Mouse (Mus musculus) v-Abl transformed pro-B cells (cell line): ENCODE results near the gene Krt80.

Experiments used
- in situ Hi-C, 2 experiments: fragments of 400-800 bp; cut with MboI; formaldehyde crosslinking; loops; one replicate each; pipeline ENCODE4 v1.15.1; 2025; ENCODE audit not compliant: unreplicated experiment in 2 of 2

Gene Krt80

DNA sequence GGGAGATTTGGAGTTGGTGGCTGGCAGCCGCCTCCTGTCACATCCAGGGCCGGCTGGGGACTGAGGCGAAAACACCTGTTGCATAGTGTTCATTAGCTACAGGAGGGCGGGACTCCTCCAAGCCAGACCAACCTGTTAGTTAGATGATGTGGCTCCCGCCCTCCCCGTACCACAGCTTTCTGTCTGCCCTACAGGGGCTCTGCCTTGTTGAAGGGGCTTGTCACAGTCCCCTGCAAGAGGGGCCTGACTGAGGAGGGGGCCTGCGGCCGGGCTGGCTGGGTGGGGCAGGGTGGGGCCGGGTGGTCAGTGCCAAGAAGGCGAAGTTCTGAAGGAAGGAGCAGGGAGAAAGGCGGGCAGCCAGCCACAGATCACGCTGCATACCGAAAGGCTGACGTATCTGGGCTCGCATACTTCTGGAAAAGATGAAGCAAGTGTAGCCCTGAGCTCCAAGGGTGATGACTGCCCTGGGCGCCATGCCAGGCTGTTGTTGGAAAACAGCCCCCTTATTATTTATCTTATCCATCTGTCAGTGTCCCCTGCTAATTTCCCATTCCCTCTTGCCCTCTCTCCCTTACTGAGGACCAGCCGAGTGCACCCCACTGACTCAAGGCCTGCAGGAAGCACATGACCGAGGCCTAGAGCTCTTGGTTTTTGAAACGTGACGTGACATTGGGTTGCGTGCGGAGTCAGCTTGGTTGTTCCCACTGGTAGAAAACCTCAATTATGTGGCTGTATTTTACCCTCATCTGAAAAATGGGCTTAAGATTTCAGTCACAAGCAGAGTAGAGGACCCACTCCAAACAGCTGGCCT is at the start of gene Krt80:
Krt80 (minus strand) TSS at position 62 of the 811 bp plus-strand sequence.
- in situ Hi-C loops: no loop called here

GRCm38 (mm10) chr15:101418950-101419349 is 49.0 kb upstream of the Krt80 start:
- in situ Hi-C loops: no loop called here

DNA sequence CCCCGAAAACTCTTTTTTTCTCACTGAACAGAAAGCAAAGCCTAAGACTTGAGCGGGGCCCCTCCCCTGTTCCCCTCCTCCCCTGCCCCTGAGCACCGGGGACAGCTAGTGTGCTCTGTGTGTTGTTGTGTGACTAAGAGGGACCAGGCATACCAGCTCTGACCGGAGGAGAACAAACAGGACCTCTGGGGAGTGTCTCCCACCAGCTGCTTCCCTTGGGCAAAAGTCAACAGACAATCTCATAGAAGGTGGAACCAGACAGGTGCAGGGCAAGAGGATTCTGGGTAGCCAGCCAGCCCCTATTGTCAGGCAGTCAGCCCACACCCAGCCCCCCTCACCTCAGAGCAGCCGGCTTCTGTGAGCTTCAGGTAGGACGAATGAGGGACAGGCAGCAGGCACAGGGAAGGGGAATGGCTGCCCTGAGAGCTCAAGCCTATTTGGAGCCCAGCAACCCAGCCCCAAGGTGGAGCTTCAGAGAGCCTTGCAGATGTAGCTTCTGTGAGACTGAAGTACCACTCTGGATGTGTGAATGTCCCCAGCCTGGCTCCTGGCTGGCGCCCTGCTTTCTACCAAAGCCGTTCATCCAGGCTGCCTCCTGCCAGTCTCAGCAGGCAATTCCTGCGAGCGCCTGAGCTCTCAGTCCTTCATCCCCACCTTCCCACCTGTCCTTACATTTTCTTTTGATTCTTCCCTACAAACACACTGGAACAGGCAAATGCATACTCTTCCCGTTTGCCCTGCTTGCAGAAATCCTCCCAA is 45.0 kb upstream of the Krt80 start:
- in situ Hi-C loops: no loop called here

DNA sequence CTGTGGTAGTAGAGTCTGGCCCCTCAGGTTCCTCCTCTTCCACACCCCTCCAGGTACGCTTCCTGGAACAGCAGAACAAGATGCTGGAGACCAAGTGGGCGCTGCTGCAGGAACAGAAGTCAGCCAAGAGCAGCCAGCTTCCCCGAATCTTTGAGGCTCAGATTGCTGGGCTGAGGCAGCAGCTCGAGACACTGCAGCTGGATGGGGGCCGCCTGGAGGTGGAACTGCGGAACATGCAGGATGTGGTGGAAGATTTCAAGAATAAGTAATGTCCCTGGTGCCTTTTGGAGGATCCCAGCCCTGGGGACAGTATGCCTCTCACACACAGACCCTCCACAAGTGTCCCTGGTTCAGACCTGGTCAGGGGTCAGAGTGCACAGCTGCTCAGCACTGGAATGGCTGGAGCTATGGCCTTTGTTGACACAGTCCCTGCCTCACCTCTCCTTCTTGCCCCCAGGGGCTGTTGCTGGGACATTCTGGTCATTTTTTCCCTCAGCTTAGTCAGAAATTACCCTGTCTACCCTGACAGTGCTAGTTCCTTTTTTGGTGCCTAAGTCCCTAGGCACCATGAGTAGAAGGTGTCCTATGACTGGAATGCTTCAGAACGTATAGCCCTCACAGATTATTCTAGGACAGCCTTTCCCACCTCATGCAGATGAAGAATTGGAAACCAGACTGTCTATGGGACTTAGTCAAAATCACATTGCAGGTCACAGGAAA is 44.1 kb upstream of the Krt80 start:
- in situ Hi-C loops: no loop called here

DNA sequence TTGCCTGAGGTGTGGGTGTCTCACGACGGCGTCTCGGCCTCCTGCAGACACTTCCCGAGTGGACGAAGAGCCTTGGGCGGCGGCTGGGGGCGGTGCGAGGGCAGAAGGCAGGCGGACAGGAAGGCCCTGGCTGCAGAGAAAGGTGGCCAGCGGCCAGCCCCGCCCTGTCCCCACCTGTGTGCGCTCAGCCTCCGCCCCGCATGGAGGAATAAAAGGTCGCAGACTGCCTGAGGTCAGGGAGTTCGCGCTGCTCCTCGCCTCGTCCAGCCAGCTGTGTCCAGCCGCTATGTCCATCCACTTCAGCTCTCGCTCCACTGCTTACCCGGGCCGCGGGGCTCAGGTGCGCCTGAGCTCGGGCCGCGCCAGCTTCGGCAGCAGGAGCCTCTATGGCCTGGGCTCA is 42.2 kb upstream of the Krt80 start:
- in situ Hi-C loops: no loop called here

DNA sequence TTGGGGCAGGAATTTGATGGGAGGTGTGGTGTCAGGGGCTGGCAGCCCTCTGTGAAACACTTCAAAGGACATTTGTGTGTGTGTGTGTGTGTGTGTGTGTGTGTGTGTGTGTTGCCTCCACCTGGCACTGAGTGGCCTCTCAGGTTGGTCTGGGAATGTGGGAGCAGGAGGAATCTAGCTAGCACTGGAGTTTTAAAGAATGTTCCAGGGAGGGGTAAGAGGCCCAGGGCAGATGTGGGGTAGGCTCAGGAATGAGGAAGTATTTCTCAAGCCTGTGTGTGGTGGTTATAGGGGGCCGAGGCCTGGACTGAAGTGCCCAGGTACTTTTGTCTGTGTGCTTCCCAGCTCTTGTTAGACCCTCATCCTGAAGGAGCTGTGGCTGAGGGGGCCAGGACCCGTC is 40.8 kb upstream of the Krt80 start, which contains the start of gene Krt7:
Krt7 (plus strand) TSS at position 269 of the 400 bp plus-strand sequence.
- in situ Hi-C loops: no loop called here

GRCm38 (mm10) chr15:101398269-101398668 is 28.3 kb upstream of the Krt80 start:
- in situ Hi-C loops: no loop called here

DNA sequence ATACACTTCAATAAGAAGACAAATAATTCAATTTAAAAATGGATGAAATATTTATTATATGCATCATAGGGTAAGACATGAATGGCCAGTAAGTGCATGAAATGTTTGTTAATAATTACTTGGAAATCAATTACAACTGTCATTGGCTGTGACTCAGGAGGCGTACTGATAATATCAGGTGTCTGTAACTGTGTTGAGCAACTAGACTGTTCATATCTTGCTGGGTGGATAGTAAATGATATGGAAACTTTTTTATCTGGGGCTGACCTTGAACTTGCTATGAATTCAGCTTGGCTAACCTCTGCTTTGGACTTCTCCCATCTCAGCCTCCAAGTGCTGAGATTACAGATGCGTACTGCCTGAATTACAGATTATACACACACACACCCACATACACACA is 27.7 kb upstream of the Krt80 start:
- in situ Hi-C loops: no loop called here

- in situ Hi-C loops: no loop called here
Measured at GRCm38 (mm10) chr15:101396921-101397320, 27.0 kb upstream of the Krt80 start.

- in situ Hi-C loops: no loop called here
Measured at GRCm38 (mm10) chr15:101396466-101396865, 26.5 kb upstream of the Krt80 start.

- in situ Hi-C loops: no loop called here
Measured at GRCm38 (mm10) chr15:101394908-101395307, 24.9 kb upstream of the Krt80 start.

DNA sequence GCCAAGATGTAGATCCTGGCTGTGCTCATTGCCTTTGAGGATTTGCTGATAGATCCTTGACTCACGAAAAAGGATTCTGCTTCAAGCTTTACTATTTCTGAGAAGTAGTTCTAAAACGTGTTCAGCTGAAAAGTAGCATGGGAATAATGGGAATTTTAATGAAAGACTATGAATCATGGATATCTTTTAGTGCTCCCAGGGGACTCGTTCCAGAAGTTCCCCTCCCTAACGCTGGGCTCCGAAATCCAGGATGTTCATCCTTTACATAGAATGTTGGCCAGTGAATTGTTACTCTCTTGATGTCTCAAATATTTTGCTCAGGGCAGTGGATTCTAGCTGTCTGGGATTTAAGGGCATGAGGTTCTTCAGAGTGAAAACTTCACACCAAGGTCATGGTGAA is 22.3 kb upstream of the Krt80 start:
- in situ Hi-C loops: no loop called here

- in situ Hi-C loops: no loop called here
Measured at GRCm38 (mm10) chr15:101390203-101390602, 20.2 kb upstream of the Krt80 start.

DNA sequence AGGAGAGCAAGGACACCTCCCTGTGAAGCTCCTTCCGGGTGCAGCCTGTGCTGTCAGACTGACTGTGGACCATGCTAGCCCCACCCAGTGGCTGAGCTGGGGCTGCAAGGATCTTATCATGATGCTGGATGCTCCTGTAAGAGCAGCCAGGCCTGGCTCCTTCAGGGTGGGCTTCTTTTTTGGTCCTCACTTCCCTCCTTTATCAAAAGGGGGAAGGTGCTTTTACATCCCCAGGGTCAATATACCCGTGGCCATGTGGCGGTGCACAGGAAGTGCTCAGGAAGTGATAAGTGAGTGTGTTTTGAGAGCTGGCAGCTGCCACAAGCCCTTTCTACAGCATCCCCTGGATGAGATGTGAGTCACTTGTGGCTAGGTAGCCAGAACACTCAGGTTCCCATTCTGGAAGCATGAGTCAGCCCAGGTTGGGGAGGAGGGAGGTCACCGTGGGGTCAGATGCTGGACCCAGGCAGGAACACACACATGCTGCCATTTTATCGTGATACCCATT is 18.1 kb upstream of the Krt80 start:
- in situ Hi-C loops: no loop called here

GRCm38 (mm10) chr15:101387176-101387575 is 17.2 kb upstream of the Krt80 start:
- in situ Hi-C loops: no loop called here

GRCm38 (mm10) chr15:101385064-101385463 is 15.1 kb upstream of the Krt80 start:
- in situ Hi-C loops: no loop called here

DNA sequence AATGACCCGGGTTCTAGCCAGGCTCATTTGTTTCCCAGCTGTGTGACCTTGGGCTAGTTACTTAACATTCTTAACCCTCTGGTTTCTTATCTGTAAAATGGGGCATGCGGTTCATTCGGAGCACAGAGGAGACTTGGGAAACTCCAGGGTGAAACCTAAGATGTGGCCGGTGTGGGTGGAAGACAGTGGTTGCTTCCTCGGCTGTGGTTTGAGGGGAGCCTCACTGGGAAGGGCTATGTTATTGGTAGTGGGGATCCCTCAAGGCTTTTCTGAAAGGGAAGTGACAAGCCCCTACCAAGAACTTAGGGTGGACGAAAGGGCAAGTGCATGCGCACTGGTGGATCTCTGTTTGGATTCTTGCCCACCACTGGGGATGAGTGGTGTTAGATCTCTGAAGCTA is 14.6 kb upstream of the Krt80 start:
- in situ Hi-C loops: no loop called here

DNA sequence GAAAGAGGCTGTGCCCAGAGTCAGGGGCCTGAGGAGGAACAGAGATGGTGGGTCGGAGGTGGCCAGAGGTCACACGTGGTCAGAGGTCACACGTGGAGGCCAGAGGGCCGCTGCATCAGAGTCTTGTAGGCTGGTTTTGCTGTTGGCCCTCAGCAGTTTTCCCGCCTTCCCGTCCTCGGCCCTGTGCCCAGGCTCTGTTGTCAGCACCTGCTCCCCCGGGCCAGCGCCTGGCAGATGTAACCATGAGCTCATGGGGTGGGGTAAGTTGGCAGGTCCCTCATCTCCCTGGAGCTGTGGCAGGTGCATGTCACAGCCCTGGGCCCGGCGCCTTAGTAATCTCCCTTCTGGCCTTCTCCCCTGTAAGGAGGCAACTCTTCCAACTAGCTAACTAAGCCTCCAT is 12.8 kb upstream of the Krt80 start:
- in situ Hi-C loops: no loop called here

DNA sequence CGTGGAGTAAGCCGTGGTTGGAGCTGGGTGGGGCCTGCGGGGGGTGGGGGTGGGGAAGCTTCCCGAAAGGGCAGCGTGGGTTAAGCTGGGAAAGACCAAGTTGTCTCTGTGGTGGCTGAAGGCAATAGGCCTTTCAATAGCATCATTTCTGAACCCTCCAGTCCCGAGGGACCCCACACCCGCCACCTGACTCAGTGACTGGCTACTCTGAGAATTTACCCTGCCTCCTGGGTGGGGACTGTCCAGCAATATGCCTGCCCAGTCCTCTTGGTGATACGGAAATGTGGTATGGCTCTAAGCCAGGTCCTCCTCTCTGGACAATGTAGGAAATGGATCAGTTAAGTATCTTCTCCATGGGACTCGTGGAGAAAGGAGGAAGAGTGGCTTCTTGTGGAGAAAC is 11.8 kb upstream of the Krt80 start:
- in situ Hi-C loops: no loop called here

DNA sequence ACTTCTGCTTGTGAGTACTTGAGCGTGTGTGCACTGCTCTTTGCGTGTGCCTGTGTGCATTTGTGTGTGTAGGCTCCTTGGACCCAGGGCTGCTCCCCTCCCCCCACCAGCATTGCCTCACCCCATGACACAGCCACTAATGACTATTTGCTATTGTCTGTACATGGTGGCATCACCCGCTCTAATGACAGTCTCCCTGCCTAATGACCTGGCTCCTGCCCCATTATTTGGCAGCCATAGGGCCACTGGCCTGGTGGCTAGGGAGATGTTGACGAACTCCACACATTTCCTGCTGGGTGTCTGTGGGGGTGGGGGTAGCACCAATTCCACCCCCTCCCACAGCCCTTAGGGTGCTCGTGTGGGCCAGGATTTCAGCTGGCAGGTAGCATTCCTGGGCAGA is 8.7 kb upstream of the Krt80 start:
- in situ Hi-C loops: no loop called here

DNA sequence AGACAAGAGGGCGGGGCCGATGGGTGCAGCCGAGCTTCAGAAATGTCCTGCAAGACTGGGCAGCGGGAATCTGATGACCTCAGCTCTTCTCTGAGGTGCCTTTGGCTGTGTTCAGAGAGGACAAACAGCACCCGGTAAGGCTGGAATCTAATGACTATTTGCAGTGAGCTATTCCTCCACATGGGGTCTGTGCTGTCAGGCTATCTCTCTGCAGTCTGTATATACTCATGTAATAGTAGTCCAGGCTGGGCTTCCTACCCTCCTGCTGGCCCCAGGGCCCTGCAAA is 6.8 kb upstream of the Krt80 start:
- in situ Hi-C loops: no loop called here
